Mouse (Mus musculus) monocyte, adult 2 months (primary cell): ENCODE data around the gene Sfi1.
"Not testable (repeated sequence)": the region's sequence is repeated elsewhere in the genome, so short reads cannot be mapped to it uniquely, and the experiment has no call there.

ENCODE experiments used
- DNase-seq, 2 experiments: peaks; one replicate each; pipeline ENCODE4 v3.0.0; 2022; ENCODE audit warnings: low spot score in 2 of 2, low read depth in 1 of 2

Sfi1 gene

DNA sequence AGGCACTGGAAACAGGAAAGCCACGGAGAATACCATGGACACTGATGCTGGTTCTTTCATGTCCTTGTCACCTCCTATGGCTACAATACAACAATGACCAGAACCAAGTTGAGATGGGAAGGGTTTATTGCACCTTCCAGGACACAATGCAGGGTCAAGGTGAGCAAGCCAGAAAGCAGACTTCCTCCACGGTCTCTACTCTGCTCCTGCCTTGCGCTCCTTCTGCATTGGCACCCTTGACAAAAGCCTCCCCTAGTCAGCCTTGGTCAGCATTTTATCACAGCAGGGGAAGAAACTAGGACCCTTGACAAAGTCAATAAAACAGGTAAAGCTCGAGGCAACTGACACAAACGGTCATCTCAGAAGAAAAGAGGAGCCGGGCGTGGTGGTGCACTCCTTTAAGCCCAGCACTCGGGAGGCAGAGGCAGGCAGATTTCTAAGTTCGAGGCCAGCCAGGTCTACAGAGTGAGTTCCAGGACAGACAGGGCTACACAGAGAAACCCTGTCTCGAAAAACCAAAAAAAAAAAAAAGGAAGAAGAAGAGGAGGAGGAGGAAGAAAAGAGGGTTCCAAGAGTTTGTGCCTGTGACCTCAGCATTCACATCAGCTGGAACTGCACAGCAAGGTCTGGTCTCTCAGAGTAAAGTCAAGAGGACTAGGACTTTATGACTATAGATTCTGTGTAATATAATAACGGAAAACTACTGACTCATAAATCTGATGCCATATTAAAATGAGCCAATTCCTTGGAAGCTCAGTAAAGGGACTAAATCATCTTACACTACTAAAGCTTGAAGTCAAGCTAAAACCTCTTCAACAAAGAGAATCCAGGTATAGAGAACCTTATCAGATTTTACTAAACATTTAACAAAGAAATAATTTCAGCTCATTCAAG is 19.6 kb downstream of the Sfi1 start:
- DNase-seq: peak in 1 of 2 experiments; percentile 73

- not testable (repeated sequence) for DNase-seq
These were observed 20.7 kb downstream of the Sfi1 start for GRCm38 (mm10) chr11:3172526-3172925.

DNA sequence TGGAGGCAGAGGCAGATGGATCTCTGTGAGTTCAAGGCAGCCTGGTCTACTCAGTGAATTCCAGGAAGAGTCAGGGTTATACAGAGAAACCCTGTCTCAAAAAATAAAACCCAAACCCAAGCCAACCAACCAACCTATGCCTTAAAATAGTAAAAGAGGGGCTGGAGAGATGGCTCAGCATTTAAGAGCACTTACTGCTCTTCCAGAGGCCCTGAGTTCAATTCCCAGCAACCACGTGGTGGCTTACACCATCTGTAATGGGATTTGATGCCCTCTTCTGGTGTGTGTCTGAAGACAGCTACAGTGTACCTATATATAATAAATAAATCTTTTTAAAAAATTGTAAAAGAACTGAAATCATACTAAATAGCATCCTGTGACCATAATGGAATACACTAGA is 21.3 kb downstream of the Sfi1 start:
- DNase-seq: peak in 1 of 2 experiments; percentile 51

- DNase-seq: peak in 1 of 2 experiments; percentile 39
These were observed 24.2 kb downstream of the Sfi1 start for GRCm38 (mm10) chr11:3169042-3169441.

DNA sequence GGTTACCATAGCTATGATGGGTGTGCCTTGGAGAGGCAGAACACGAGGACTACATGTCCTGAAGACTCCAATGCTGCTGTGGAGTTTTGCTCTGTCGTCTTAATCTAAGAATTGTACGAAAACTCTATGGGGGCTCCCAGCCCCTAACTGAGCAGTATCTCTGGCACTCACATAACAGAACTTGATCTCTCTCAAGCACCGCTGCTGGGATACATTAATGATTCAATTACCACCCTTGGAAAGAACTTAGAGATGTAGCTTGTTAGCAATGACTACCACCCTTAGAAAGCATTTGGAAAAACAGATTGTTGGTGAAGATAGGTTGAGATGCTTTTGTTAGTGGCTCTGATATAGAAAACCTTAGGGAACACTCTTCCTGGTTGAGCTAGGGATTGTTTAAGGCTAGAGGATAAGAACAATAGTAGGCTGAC is 25.7 kb downstream of the Sfi1 start:
- DNase-seq: peak in 1 of 2 experiments; percentile 62

GRCm38 (mm10) chr11:3167129-3167528 is 26.1 kb downstream of the Sfi1 start:
- DNase-seq: not testable (repeated sequence)

GRCm38 (mm10) chr11:3166321-3166720 is 26.9 kb downstream of the Sfi1 start:
- DNase-seq: not testable (repeated sequence)

- not testable (repeated sequence) for DNase-seq
These were observed 28.0 kb downstream of the Sfi1 start for GRCm38 (mm10) chr11:3165210-3165782.

DNA sequence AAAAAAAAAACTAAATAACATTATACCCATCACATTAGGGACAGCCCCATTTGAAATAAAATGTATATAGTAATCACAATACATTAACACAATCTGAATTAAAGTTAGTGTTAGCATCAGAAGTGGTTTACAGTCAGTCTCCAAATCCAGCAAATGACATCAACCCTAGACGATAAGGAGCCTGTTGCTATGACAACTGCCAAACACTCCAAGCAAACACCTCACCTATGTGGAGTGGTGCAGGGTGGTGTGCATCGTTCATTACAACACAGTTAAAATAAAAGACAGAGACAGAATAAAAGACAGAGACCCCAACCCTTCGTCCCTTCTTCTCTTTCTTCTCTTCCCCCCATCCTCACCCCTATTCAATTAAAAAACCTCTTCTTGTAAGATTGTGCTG is 29.6 kb downstream of the Sfi1 start:
- DNase-seq: not testable (repeated sequence)

GRCm38 (mm10) chr11:3163122-3163521 is 30.1 kb downstream of the Sfi1 start:
- not testable (repeated sequence) for DNase-seq

- peak; percentile 66 to 74 for DNase-seq
These were observed 30.9 kb downstream of the Sfi1 start for GRCm38 (mm10) chr11:3162236-3162897.

DNA sequence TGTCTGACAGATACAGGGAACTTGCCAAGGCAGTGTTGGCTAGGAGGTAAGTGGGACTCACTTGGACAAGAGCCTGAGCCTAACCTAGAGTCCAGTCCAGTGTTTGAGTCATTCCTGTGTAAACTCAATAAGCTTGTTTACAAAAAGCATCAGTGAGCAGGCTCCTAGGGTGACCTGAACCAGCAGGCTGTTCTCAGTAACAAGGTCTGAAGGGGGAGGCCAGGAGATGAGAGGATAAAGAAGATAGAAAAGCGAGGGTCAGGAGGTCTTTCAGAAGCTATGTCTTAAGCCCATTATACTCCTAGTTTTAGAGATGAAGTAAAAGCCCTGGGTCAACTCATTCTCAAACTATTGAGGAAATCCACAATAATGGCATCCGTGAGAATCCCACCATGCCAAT is 31.9 kb downstream of the Sfi1 start:
- peak in 1 of 2 experiments; percentile 71 for DNase-seq

DNA sequence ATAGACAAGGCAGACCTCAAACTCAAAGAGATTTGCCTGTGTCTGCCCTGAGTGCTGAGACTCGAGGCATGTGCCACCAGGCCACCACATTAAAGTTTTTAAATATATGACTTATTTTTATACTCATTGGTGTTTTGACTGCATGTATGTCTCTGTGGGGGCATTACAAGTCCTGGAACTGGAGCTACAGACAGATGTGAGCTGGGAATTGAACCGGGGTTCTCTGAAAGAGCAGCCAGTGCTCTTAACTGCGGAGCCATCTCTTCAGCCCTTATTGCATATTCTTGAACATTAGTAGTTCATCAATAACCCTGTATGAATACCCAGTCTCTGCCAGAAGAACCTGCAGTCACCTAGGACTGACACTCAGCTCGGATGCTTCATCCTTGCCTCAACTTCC is 34.5 kb downstream of the Sfi1 start:
- not testable (repeated sequence) for DNase-seq

DNA sequence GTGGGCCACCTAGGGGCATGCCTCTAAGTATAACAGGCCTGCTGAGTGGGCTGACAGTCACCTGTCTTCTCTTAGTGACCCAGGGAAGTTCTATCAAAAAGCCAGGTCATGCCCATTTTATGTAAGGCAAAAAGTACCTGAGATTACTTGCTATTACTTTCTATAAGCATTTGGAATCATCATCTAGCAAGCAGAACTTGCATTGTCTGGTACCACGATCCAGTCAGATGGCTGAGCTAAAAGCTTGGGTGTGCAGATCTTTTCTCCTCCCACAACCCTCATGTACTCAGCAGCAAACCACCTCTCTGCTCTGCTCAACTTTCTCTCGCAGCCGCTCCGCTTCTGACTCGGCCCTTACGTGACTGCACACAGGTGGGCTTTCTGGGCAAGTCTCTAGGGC is 35.3 kb downstream of the Sfi1 start:
- DNase-seq: not testable (repeated sequence)

DNA sequence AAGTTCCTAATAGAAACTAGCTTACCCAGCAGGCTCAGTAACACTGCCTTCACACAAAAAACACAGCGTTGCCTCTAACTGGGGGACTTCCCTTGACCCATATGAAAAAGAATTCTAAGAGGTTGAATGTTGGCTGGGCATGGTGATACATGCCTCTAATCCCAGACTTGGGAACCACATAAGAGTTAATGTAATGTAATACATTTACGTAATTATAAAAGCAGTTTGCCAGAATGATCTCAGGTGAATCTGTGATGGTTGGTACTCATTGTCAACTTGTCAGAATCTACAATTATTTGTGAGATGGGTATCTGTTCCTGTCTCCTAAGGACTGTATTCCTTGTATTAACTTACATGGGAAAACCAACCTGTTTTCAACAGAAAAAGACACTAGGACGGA is 36.3 kb downstream of the Sfi1 start:
- not testable (repeated sequence) for DNase-seq

DNA sequence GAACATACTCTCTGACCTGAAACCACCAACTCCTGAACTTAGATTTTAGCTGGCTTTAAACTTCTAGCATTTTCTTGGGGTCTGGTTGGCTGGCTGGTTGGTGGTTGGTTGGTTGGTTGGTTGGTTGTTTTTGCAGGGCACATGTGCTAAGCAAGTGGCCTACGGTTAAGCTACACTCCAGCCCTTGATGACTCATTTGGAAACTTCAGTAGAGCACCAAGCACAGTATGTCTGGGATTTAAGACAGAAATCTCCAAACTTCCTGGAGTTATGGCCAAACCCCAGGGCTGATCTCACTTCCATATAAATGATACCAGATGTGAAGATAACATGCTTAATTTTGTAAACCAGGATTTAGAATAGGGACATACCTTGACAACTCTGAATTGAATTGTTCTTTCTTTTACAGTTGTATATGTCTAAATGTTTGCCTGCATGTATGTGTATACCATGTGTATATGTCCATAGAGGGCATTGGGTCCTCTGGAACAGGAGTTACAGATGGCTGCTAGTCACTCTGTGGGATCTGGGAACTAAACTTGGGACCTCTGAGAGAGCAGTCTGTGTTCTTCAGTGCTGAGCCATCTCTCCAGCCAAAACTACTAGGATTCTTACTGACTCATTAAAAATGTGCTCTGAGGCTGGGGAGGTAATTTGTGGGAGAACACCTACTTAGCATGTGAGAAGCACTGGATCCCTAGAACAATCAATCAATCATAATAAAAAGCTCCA is 39.4 kb downstream of the Sfi1 start:
- peak in 1 of 2 experiments; percentile 77 for DNase-seq

- DNase-seq: not testable (repeated sequence)
These were observed 41.9 kb downstream of the Sfi1 start for GRCm38 (mm10) chr11:3151358-3151757.

- not testable (repeated sequence) for DNase-seq
These were observed 42.6 kb downstream of the Sfi1 start for GRCm38 (mm10) chr11:3150677-3151003.

DNA sequence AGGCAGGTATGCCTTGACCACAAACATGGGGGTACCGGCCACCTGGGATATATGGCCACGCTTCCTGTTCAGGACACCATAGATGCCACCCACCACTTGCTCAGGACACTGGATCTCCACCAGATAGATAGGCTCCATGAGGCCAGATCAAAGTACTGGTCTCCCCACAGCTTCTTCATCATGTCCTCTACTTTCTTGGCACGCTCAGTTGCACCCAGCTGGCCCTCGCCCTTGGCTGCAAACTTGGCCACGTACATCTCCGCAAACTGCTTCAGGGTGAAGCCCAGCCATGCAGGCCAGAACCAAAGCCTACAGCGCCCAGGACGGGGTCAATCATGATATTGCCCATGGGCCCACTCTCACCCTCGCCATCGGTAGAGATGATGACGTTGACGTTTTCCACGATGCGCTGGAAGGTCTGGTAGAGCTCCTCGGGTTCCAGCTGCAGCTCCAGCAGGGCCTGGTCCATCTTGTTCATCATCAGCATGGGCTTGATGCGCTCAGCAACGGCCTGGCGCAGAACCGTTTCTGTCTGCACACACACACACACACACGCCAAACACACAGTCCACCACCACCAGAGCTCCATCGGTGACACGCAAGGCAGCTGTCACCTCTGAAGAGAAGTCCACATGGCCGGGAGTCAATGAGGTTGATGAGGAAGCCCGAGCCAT is 43.1 kb downstream of the Sfi1 start:
- not testable (repeated sequence) for DNase-seq

DNA sequence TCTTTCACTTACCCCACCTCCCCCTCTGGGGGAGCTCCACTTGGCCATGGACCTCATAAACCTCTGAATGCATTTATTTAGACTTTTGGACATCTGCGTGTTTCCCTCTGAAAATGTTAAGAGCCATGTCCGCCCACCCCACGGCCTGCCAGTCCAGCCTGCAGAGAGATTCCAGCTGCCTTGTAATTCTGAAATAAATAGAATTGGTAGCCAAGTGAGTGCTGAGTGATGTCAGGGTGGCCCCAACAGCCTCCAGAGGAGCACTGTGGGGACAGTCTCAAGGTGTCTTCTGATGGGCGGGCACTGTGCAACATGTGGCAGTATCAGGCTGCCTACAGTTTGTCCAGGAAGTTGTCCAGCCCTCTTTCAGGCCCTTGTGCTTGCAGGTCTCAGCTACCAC is 43.8 kb downstream of the Sfi1 start:
- DNase-seq: not testable (repeated sequence)

DNA sequence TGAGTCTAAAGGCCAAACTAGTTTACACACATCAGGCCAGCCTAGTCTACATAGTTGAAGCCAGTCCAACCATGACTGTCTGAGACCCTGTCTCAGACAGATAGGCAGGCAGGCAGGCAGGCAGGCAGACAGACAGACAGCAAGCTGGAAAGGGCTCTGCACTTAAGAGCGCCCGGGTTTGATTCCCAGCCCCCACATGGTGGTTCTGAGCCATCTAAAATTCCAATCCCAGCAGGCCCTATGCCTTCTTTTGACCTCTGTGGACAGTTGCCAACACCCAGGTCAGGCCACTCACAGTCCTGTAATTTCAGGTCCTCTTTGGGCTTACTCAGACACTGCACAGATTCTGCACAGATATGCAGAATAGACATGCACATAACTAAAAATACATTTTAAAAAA is 46.5 kb downstream of the Sfi1 start:
- DNase-seq: not testable (repeated sequence)
